Mouse (Mus musculus) megakaryocyte-erythroid progenitor cell, adult 5-6 weeks (primary cell): ENCODE results near the gene Stk10. TPM values are rescaled to one million over a fixed set of nuclear protein-coding genes. Genes with fewer than 3 reads are reported as not detected.
A peak's percentile ranks its signal among the peaks of the same experiment; 100 is the strongest.
"Not testable (repeated sequence)": the region's sequence is repeated elsewhere in the genome, so short reads cannot be mapped to it uniquely, and the experiment has no call there.

Experiments
- ATAC-seq: replicated peaks from 2 replicates; pipeline ENCODE4 v1.8.0; 2016; ENCODE audit warnings: mild to moderate bottlenecking, inconsistent platforms; ENCODE audit not compliant: severe bottlenecking, poor library complexity, low FRiP score, low TSS enrichment
- total RNA-seq, 2 experiments: library from RNA; stranded (forward) in 1 of 2; stranded (reverse) in 1 of 2; fragments of 200-1000, 215-1000 nt in 1 of 2; fragments of >200 nt in 1 of 2; fragmentation: Nextera tagmentation in 1 of 2; gene quantifications; 2 replicates each; pipeline ENCODE4 v1.2.3; 2014 to 2017

Stk10 gene
- total RNA-seq, 2 experiments from 2014 or later, result 8.7 to 11.3 TPM

GRCm38 (mm10) chr11:32589791-32590190, 56.7 kb downstream of the Stk10 start:
- ATAC-seq, result no peak

- ATAC-seq, result no peak
Measured at GRCm38 (mm10) chr11:32590205-32590604, 57.1 kb downstream of the Stk10 start.

- ATAC-seq, result peak; percentile 54
Measured at GRCm38 (mm10) chr11:32591921-32592850, 59.1 kb downstream of the Stk10 start.

- no peak for ATAC-seq
Measured at GRCm38 (mm10) chr11:32593081-32593480, 60.0 kb downstream of the Stk10 start.

- ATAC-seq, result no peak
Measured at GRCm38 (mm10) chr11:32594122-32594521, 61.0 kb downstream of the Stk10 start.

GRCm38 (mm10) chr11:32600371-32600770, 67.3 kb downstream of the Stk10 start:
- no peak for ATAC-seq

- ATAC-seq, result peak; percentile 47; the same call in 1 of the 2 replicates
Measured at GRCm38 (mm10) chr11:32601528-32602323, 68.6 kb downstream of the Stk10 start.

- ATAC-seq, result no peak
Measured at GRCm38 (mm10) chr11:32604663-32605062, 71.6 kb downstream of the Stk10 start.

GRCm38 (mm10) chr11:32605131-32605860, 72.2 kb downstream of the Stk10 start:
- ATAC-seq, result no peak

GRCm38 (mm10) chr11:32605907-32606306, 72.8 kb downstream of the Stk10 start:
- ATAC-seq, result no peak

- no peak for ATAC-seq
Measured at GRCm38 (mm10) chr11:32607319-32607718, 74.2 kb downstream of the Stk10 start.

GRCm38 (mm10) chr11:32610616-32611015, 77.5 kb downstream of the Stk10 start:
- ATAC-seq, result no peak

- ATAC-seq, result no peak
Measured at GRCm38 (mm10) chr11:32612304-32612703, 79.2 kb downstream of the Stk10 start.

- no peak for ATAC-seq
Measured at GRCm38 (mm10) chr11:32614463-32614862, 81.4 kb downstream of the Stk10 start.

- ATAC-seq, result no peak
Measured at GRCm38 (mm10) chr11:32615561-32615960, 82.5 kb downstream of the Stk10 start.

GRCm38 (mm10) chr11:32616091-32616490, 83.0 kb downstream of the Stk10 start:
- no peak for ATAC-seq

GRCm38 (mm10) chr11:32618036-32618435, 84.9 kb downstream of the Stk10 start:
- no peak for ATAC-seq

GRCm38 (mm10) chr11:32618641-32619040, 85.5 kb downstream of the Stk10 start:
- not testable (repeated sequence) for ATAC-seq

GRCm38 (mm10) chr11:32619257-32619816, 86.2 kb downstream of the Stk10 start:
- ATAC-seq, result no peak
